Mouse (Mus musculus): ENCODE measurements around the gene Prkag2.
"Not testable (repeated sequence)": the region's sequence is repeated elsewhere in the genome, so short reads cannot be mapped to it uniquely, and the experiment has no call there.

Gene Prkag2

GRCm38 (mm10) chr5:24860635-24861448, 239.6 kb downstream of the Prkag2 start:
- peak; percentile 94 for DNase-seq

DNA sequence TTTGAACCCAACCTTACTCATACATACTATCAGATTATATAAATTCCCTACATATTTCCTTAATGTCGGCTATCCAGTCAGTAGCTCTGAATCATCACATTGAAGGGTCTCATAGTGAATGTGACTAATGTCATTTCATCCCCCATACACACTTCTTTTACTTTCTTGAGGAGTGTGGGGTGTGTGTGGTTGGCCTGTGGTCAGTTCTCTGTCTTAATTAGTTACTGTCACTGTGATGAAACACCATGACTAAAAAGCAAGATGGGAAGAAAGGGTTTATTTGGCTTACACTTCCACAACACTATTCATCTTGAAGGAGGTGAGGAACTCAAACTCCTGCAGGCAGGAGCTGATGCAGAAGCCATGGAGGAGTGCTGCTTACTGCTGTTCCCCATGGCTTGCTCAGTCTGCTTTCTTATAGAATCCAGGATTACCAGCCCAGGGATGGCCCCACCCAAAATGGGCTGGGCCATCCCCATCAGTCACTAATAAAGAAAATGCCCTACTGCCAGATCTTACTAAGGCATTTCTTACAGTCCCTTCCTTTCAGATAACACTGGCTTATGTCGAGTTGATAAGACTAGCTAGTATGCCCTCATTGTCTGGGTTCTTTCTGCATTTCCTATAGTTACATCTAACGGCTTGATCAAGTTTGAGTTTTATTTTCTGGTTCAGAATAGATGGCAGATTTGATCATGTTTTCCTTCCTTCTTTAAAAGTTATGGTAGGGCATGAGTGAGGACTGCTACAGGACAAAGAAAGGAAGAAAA, 240.5 kb downstream of the Prkag2 start:
- DNase-seq: no peak

DNA sequence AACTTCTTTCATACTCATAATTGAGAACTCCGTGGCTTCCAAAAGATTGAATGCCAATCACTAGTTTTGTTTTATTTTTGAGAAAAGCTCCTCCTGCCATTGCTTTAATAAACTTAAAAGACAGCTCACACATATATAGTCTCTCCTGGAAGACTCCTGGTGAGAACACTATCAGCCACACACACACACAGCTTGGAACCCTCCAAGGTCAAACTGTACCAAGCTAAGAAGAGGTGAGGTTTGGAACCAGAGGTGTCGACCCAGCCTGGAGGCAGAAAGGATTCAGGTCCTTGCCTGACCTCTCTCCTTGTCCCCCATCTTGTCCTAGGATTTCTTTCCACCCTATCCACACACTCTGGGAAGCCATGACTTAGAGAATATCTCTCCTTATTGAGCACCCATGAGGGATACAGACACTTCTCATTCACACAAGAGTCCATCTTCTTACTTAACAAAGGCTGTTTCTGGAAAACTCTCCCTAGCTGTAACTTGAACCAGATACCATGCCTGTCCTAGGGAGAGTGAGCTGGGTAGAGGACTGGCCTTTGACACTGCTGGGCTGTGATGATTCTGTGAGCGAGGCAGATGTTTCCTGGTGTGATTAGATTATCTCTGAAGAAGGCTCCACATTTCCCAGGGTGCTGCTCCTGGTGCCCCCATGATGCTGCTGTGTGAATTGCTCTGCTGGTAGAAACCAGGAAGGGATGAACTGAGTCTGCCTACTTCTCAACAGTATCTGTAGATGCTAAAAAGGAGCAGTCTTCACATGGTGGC, 245.4 kb downstream of the Prkag2 start:
- no peak for DNase-seq

- DNase-seq: no peak
These were observed 246.2 kb downstream of the Prkag2 start for GRCm38 (mm10) chr5:24854256-24854655.

DNA sequence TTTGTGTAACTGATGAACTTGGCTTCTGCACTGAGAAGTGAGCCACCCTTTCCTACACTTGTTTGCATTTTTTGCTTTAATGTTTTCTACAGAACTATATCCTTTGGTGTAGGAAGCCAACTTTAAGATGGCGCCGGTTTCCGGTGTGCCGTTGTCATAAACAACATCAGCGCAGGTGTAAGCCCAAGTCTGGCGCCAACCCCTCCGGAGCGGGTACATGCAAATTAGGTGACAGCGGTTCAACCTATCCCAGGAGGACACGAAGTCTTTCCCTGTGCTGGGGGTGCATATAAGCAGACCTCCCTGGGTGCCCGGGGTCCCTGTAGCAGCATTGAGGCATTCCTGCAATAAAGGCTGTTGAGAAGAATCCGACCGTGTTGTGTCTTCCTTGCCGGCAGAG, 252.2 kb downstream of the Prkag2 start:
- DNase-seq: not testable (repeated sequence)

DNA sequence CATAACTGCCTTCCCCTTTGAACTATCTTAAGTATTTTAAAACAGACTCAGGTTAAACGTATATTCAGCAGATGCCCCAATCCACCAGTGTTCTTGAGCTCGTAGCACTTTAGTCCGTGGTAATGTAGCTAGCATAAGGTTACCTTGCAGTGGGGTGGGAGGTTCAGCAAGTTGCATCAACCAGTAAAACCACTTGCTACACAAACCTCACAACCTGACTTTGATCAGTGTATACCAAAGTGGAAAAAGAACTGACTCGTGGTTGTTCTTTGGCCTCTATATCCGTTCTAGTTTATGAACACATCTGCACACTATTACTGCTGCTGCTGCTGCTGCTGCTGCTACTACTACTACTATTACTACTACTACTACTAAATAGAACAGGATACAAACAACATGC, 256.6 kb downstream of the Prkag2 start:
- no peak for DNase-seq

GRCm38 (mm10) chr5:24843103-24843475, 257.4 kb downstream of the Prkag2 start:
- no peak for DNase-seq

- DNase-seq: peak; percentile 99
These were observed 258.0 kb downstream of the Prkag2 start, which contains the start of gene Rheb for GRCm38 (mm10) chr5:24842274-24843102. TSS of gene Rheb (minus strand) at chr5:24842624.

DNA sequence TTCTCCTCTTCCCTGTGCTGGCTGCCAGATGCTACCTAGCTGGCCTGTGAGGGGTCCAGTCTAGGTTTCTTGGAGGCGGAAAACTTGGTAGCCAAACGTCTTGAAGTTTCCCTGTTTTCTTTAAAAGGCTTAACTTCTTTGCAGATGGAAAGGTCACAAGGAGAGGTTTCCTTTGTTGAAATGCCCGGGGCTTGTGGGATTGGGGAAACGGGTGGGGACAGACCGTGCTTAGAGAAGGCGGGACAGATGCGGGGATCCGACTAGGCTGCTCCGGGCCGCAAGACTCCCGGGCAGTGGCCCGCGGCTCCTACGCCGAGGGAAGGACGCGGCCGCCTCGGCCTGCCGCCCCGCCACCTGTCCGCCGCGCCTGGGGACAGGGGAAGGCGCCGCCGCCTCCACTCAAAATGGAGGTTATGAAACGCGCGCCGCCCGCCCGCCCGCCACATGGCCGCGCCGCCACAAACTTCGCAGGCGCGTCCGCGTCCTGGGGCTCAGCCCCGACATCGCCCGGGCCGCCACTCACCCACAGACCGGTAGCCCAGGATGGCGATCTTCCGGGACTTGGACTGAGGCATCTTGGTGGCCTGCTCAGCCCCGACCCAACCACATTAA, 258.7 kb downstream of the Prkag2 start:
- DNase-seq: no peak

GRCm38 (mm10) chr5:24840975-24841431, 259.4 kb downstream of the Prkag2 start:
- DNase-seq: no peak

DNA sequence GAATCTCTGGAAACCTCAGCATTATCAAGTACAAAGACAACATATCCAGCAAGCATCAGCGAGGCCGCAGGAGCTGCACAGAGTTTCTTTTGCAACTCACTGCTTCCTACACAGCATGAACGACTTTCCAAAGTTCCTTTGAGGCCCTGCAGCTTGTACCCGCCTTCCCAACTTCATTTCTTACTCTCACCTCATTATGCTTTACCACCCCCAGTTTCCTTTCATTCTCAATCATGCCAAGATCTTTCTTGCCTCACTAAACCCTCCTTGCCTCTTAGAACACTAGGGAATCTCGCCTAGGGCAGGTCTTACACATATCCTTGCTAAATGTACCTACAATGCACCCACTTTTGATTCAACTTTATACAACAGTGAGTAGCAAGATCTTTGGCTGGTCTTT, 266.0 kb downstream of the Prkag2 start:
- DNase-seq: no peak

GRCm38 (mm10) chr5:24831912-24832311, 268.5 kb downstream of the Prkag2 start:
- DNase-seq: no peak

GRCm38 (mm10) chr5:24828446-24828845, 272.0 kb downstream of the Prkag2 start:
- DNase-seq: no peak

GRCm38 (mm10) chr5:24827173-24827572, 273.3 kb downstream of the Prkag2 start:
- DNase-seq: no peak

DNA sequence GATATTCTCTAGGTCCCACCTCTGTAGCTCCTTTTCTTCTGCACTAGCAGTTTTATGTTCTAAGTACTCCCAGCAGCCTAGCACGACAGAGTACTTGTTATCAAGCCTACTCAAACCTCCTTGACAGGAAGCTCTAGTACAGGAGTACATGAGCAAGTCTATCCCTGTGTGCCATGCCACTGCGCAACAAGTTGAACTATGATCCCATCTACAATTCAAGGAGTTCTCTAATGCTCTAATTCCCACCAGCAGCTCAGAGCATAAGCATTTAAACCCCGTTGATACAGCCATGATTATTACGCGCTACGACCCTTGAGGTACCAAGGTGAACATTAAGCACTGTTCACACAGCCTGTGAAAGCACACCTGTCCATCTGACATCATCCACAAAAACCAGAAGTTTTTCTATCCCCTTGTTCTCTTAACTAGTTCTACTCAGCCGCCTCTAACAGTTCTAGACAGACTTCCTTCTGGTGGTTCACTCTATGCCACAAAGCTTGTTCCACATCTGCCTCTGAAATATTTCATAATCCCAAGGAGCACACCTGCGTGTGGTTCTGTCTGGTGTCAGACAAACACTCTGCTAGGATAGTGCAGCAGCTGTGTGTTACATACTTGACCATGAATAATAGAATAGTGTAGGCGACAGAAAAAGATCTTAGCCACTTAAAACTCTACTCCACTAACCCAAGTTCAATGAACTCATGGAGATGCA, 274.2 kb downstream of the Prkag2 start:
- no peak for DNase-seq

- DNase-seq: no peak
These were observed 274.9 kb downstream of the Prkag2 start for GRCm38 (mm10) chr5:24825365-24826055.

- DNase-seq: no peak
These were observed 276.5 kb downstream of the Prkag2 start for GRCm38 (mm10) chr5:24823864-24824405.

GRCm38 (mm10) chr5:24822781-24823180, 277.7 kb downstream of the Prkag2 start:
- DNase-seq: peak; percentile 39

GRCm38 (mm10) chr5:24822231-24822630, 278.2 kb downstream of the Prkag2 start:
- not testable (repeated sequence) for DNase-seq

- no peak for DNase-seq
These were observed 279.0 kb downstream of the Prkag2 start for GRCm38 (mm10) chr5:24821403-24821841.
